Mouse (Mus musculus) common myeloid progenitor, adult 5-6 weeks (primary cell): ENCODE data around the gene Kcna7. TPM values are rescaled to one million over a fixed set of nuclear protein-coding genes. Genes with fewer than 3 reads are reported as not detected.
A peak's percentile ranks its signal among the peaks of the same experiment; 100 is the strongest.

ENCODE experiments used
- ATAC-seq: replicated peaks from 2 replicates; pipeline ENCODE4 v1.8.0; 2016; ENCODE audit warnings: low read depth, mild to moderate bottlenecking, moderate TSS enrichment, inconsistent platforms; ENCODE audit not compliant: poor library complexity, severe bottlenecking
- total RNA-seq: library from RNA; stranded (forward); fragments of 200-1000, 187-1606 nt; gene quantifications from 2 replicates; pipeline ENCODE4 v1.2.3, GENCODE M21; 2017

Kcna7 gene
- total RNA-seq, 1 experiment from 2014 or later = not detected

DNA sequence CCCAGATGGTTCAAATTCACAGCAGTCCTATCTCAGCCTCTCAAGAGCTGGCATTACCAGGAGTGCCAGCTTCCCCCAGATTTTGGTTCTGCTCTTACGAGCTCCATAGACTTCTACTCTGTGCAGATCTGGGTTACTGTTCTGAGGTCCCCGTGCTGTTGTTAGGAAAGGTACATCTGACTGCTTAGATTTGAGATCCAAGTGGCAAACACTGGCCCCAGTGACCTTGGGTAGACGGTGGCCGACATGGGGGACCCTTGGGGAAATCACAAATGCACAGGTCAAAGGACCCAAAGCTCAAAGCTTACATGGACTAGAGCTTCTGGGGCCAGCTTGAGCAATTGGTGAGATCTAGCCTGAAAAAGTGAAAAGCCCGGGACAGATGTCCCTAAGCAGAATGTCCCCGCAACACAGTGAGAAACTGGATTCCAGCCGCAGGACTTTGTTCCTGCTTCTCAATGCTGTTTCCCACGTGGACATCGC is 51.3 kb downstream of the Kcna7 start:
- no peak for ATAC-seq

DNA sequence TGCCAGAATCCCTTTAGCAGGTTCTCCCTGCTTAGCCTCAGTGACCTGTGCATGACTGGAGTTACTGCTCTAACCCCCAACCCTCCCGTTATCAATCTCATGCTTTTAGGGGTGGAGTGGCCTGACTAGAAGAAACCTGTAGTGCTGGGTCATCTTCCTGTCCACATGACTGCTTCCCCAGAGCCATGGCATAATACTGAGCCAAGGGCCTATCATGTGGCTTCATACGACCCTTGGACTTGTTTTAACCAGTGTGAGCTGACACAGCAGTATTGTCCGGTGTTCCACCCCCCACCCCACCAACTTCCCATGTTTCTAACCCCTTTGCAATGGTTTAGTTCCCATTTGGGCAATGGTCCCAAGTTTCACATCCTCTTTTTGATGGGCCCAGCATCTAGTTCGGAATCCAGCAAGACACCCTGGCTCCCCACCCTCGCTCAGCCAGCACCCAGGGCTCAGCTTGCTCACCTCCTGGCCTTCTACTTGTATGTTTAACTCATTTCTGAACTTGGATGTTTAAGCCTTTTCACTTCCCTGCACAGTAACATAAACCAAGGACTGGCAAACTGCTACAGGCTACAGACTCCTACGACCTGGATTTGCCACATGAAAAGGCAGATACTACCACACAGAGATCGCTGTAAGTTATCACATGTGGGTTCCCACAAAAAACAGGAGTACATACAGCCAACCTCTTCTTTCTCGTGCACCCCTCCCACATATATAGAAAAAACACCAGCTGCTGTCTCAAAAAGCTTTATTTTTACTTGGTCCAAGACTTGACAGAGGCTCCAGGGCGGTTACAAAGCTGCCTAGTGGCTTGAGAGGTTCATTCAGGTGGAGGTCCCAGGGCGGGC is 52.0 kb downstream of the Kcna7 start:
- ATAC-seq = peak; percentile 22

GRCm38 (mm10) chr7:45458748-45459563 is 53.5 kb downstream of the Kcna7 start:
- 0 out of 2 replicates have a peak, but pooled peaks have one; percentile 9 for ATAC-seq

Other genes starting within 250 kb of the Kcna7 start
- not detected in 2 replicates for gene Slc17a7, start 241.7 kb upstream of the Kcna7 start, total RNA-seq
- not detected in 2 replicates for gene Gfy, start 226.1 kb upstream of the Kcna7 start, total RNA-seq
- gene Pth2, start 224.7 kb upstream of the Kcna7 start, total RNA-seq = not detected in 2 replicates
- 0.18 and 2.0 TPM in 2 replicates for gene Ccdc155, start 200.8 kb upstream of the Kcna7 start, total RNA-seq
- gene Dkkl1, start 193.5 kb upstream of the Kcna7 start, total RNA-seq = 6.7 and 17.4 TPM in 2 replicates
- 0.55 and 0.87 TPM in 2 replicates for gene Tead2, start 189.9 kb upstream of the Kcna7 start, total RNA-seq
- 28.9 and 41.4 TPM in 2 replicates for gene Cd37, start 166.5 kb upstream of the Kcna7 start, total RNA-seq
- gene Slc6a16, start 164.6 kb upstream of the Kcna7 start, total RNA-seq = not detected in 2 replicates
- not detected in 2 replicates for gene Slc6a21, start 128.1 kb upstream of the Kcna7 start, total RNA-seq
- gene Trpm4, start 71.9 kb upstream of the Kcna7 start, total RNA-seq = 3.1 and 3.4 TPM in 2 replicates
- 0.41 TPM in 1 of 2 replicates, not detected in the other for gene Hrc, start 70.4 kb upstream of the Kcna7 start, total RNA-seq
- gene Ppfia3, start 38.6 kb upstream of the Kcna7 start, total RNA-seq = not detected in 2 replicates
- gene Lin7b, start 35.1 kb upstream of the Kcna7 start, total RNA-seq = 1.9 TPM in 1 of 2 replicates, not detected in the other
- gene Snrnp70, start 9.9 kb upstream of the Kcna7 start, total RNA-seq = 451 and 564 TPM in 2 replicates
- gene Ntf5, start 8.0 kb downstream of the Kcna7 start, total RNA-seq = not detected in 2 replicates
- gene Lhb, start 15.2 kb downstream of the Kcna7 start, total RNA-seq = not detected in 2 replicates
- gene Gys1, start 29.2 kb downstream of the Kcna7 start, total RNA-seq = 6.2 and 7.5 TPM in 2 replicates
- gene Ruvbl2, start 32.4 kb downstream of the Kcna7 start, total RNA-seq = 149 and 177 TPM in 2 replicates
- 650 and 699 TPM in 2 replicates for gene Ftl1, start 54.2 kb downstream of the Kcna7 start, total RNA-seq
- 34.0 and 35.6 TPM in 2 replicates for gene Bax, start 61.2 kb downstream of the Kcna7 start, total RNA-seq
- not detected in 2 replicates for gene Tulp2, start 76.2 kb downstream of the Kcna7 start, total RNA-seq
- not detected in 2 replicates for gene Gm45808, start 81.2 kb downstream of the Kcna7 start, total RNA-seq
- 11.8 and 13.4 TPM in 2 replicates for gene Dhdh, start 83.2 kb downstream of the Kcna7 start, total RNA-seq
- 296 and 342 TPM in 2 replicates for gene Nucb1, start 104.8 kb downstream of the Kcna7 start, total RNA-seq
- 122 and 193 TPM in 2 replicates for gene Ppp1r15a, start 120.6 kb downstream of the Kcna7 start, total RNA-seq
- gene Plekha4, start 120.7 kb downstream of the Kcna7 start, total RNA-seq = not detected in 2 replicates
- not detected in 2 replicates for gene Hsd17b14, start 149.2 kb downstream of the Kcna7 start, total RNA-seq
- gene Bcat2, start 164.5 kb downstream of the Kcna7 start, total RNA-seq = 26.6 and 39.0 TPM in 2 replicates
- not detected in 2 replicates for gene Fgf21, start 209.8 kb downstream of the Kcna7 start, total RNA-seq
- gene Fut1, start 211.6 kb downstream of the Kcna7 start, total RNA-seq = not detected in 2 replicates
- gene Izumo1, start 216.2 kb downstream of the Kcna7 start, total RNA-seq = 1.0 TPM in 1 of 2 replicates, not detected in the other
- not detected in 2 replicates for gene Rasip1, start 221.8 kb downstream of the Kcna7 start, total RNA-seq
- under 0.01 TPM in 1 of 2 replicates, not detected in the other for gene Mamstr, start 234.3 kb downstream of the Kcna7 start, total RNA-seq